Mouse (Mus musculus): ENCODE measurements around the gene Gpx4. TPM values are rescaled to one million over a fixed set of nuclear protein-coding genes. Genes with fewer than 3 reads are reported as not detected.

Gene Gpx4
- polyA plus RNA-seq, 1 experiment from 2014 or later: 528 TPM

Other genes starting within 250 kb of the Gpx4 start
- 5.4 and 7.8 TPM in 2 replicates for gene Misp, start 226.2 kb upstream of the Gpx4 start, polyA plus RNA-seq (2015; fragmentation: Nextera tagmentation; extraction: Ambion mirVana)
- gene Ptbp1, start 192.7 kb upstream of the Gpx4 start, polyA plus RNA-seq (2015; fragmentation: Nextera tagmentation; extraction: Ambion mirVana): 299 and 325 TPM in 2 replicates
- gene Prtn3, start 172.7 kb upstream of the Gpx4 start, polyA plus RNA-seq (2015; fragmentation: Nextera tagmentation; extraction: Ambion mirVana): 4.3 and 5.6 TPM in 2 replicates
- 59.9 and 68.2 TPM in 2 replicates for gene Plppr3, start 172.5 kb upstream of the Gpx4 start, polyA plus RNA-seq (2015; fragmentation: Nextera tagmentation; extraction: Ambion mirVana)
- gene Elane, start 160.9 kb upstream of the Gpx4 start, polyA plus RNA-seq (2015; fragmentation: Nextera tagmentation; extraction: Ambion mirVana): 0.28 and 0.85 TPM in 2 replicates
- not detected in 2 replicates for gene Cfd, start 156.3 kb upstream of the Gpx4 start, polyA plus RNA-seq (2015; fragmentation: Nextera tagmentation; extraction: Ambion mirVana)
- 44.0 and 48.4 TPM in 2 replicates for gene Med16, start 138.2 kb upstream of the Gpx4 start, polyA plus RNA-seq (2015; fragmentation: Nextera tagmentation; extraction: Ambion mirVana)
- 5.2 TPM in 1 of 2 replicates, not detected in the other for gene Gm26602, start 136.3 kb upstream of the Gpx4 start, polyA plus RNA-seq (2015; fragmentation: Nextera tagmentation; extraction: Ambion mirVana)
- gene Kiss1r, start 130.2 kb upstream of the Gpx4 start, polyA plus RNA-seq (2015; fragmentation: Nextera tagmentation; extraction: Ambion mirVana): 1.1 and 1.4 TPM in 2 replicates
- 179 and 181 TPM in 2 replicates for gene R3hdm4, start 126.0 kb upstream of the Gpx4 start, polyA plus RNA-seq (2015; fragmentation: Nextera tagmentation; extraction: Ambion mirVana)
- 6.6 and 7.0 TPM in 2 replicates for gene Arid3a, start 120.1 kb upstream of the Gpx4 start, polyA plus RNA-seq (2015; fragmentation: Nextera tagmentation; extraction: Ambion mirVana)
- 84.7 and 90.6 TPM in 2 replicates for gene Wdr18, start 87.0 kb upstream of the Gpx4 start, polyA plus RNA-seq (2015; fragmentation: Nextera tagmentation; extraction: Ambion mirVana)
- gene Grin3b, start 76.5 kb upstream of the Gpx4 start, polyA plus RNA-seq (2015; fragmentation: Nextera tagmentation; extraction: Ambion mirVana): 0.63 and 0.77 TPM in 2 replicates
- 23.9 and 29.3 TPM in 2 replicates for gene Tmem259, start 62.8 kb upstream of the Gpx4 start, polyA plus RNA-seq (2015; fragmentation: Nextera tagmentation; extraction: Ambion mirVana)
- gene Cnn2, start 58.6 kb upstream of the Gpx4 start, polyA plus RNA-seq (2015; fragmentation: Nextera tagmentation; extraction: Ambion mirVana): 288 and 296 TPM in 2 replicates
- 3.7 and 4.0 TPM in 2 replicates for gene Abca7, start 50.7 kb upstream of the Gpx4 start, polyA plus RNA-seq (2015; fragmentation: Nextera tagmentation; extraction: Ambion mirVana)
- 5.1 and 6.2 TPM in 2 replicates for gene Arhgap45, start 30.5 kb upstream of the Gpx4 start, polyA plus RNA-seq (2015; fragmentation: Nextera tagmentation; extraction: Ambion mirVana)
- gene Polr2e, start 7.4 kb upstream of the Gpx4 start, polyA plus RNA-seq (2015; fragmentation: Nextera tagmentation; extraction: Ambion mirVana): 218 and 221 TPM in 2 replicates
- gene Sbno2, start 58.4 kb downstream of the Gpx4 start, polyA plus RNA-seq (2015; fragmentation: Nextera tagmentation; extraction: Ambion mirVana): 19.4 and 19.8 TPM in 2 replicates
- 21.3 and 27.3 TPM in 2 replicates for gene Stk11, start 68.6 kb downstream of the Gpx4 start, polyA plus RNA-seq (2015; fragmentation: Nextera tagmentation; extraction: Ambion mirVana)
- gene Atp5d, start 91.5 kb downstream of the Gpx4 start, polyA plus RNA-seq (2015; fragmentation: Nextera tagmentation; extraction: Ambion mirVana): 516 and 519 TPM in 2 replicates
- gene Cbarp, start 93.7 kb downstream of the Gpx4 start, polyA plus RNA-seq (2015; fragmentation: Nextera tagmentation; extraction: Ambion mirVana): 9.3 and 10.9 TPM in 2 replicates
- 18.3 and 20.4 TPM in 2 replicates for gene Midn, start 101.1 kb downstream of the Gpx4 start, polyA plus RNA-seq (2015; fragmentation: Nextera tagmentation; extraction: Ambion mirVana)
- gene Cirbp, start 118.8 kb downstream of the Gpx4 start, polyA plus RNA-seq (2015; fragmentation: Nextera tagmentation; extraction: Ambion mirVana): 102 and 116 TPM in 2 replicates
- gene 1600002K03Rik, start 125.8 kb downstream of the Gpx4 start, polyA plus RNA-seq (2015; fragmentation: Nextera tagmentation; extraction: Ambion mirVana): 12.0 and 13.6 TPM in 2 replicates
- 30.9 and 31.8 TPM in 2 replicates for gene Efna2, start 132.3 kb downstream of the Gpx4 start, polyA plus RNA-seq (2015; fragmentation: Nextera tagmentation; extraction: Ambion mirVana)
- 75.2 and 77.0 TPM in 2 replicates for gene Mum1, start 179.3 kb downstream of the Gpx4 start, polyA plus RNA-seq (2015; fragmentation: Nextera tagmentation; extraction: Ambion mirVana)
- gene Ndufs7, start 202.0 kb downstream of the Gpx4 start, polyA plus RNA-seq (2015; fragmentation: Nextera tagmentation; extraction: Ambion mirVana): 317 and 339 TPM in 2 replicates
- gene Gamt, start 213.8 kb downstream of the Gpx4 start, polyA plus RNA-seq (2015; fragmentation: Nextera tagmentation; extraction: Ambion mirVana): 72.3 and 88.0 TPM in 2 replicates
- 61.2 and 64.6 TPM in 2 replicates for gene Dazap1, start 214.3 kb downstream of the Gpx4 start, polyA plus RNA-seq (2015; fragmentation: Nextera tagmentation; extraction: Ambion mirVana)
- gene Rps15, start 245.3 kb downstream of the Gpx4 start, polyA plus RNA-seq (2015; fragmentation: Nextera tagmentation; extraction: Ambion mirVana): 969 and 997 TPM in 2 replicates
- gene Apc2, start 248.8 kb downstream of the Gpx4 start, polyA plus RNA-seq (2015; fragmentation: Nextera tagmentation; extraction: Ambion mirVana): 3.4 and 5.4 TPM in 2 replicates